Mouse (Mus musculus) forelimb bud, embryonic 11.5 days (tissue): ENCODE results near the gene Cmtm1.
"Not testable (repeated sequence)": the region's sequence is repeated elsewhere in the genome, so short reads cannot be mapped to it uniquely, and the experiment has no call there.

Experiments used
- DNase-seq: peaks from one replicate; pipeline ENCODE4 v3.0.0-alpha.2; 2012; ENCODE audit warnings: low read depth, low spot score

The Cmtm1 gene

DNA sequence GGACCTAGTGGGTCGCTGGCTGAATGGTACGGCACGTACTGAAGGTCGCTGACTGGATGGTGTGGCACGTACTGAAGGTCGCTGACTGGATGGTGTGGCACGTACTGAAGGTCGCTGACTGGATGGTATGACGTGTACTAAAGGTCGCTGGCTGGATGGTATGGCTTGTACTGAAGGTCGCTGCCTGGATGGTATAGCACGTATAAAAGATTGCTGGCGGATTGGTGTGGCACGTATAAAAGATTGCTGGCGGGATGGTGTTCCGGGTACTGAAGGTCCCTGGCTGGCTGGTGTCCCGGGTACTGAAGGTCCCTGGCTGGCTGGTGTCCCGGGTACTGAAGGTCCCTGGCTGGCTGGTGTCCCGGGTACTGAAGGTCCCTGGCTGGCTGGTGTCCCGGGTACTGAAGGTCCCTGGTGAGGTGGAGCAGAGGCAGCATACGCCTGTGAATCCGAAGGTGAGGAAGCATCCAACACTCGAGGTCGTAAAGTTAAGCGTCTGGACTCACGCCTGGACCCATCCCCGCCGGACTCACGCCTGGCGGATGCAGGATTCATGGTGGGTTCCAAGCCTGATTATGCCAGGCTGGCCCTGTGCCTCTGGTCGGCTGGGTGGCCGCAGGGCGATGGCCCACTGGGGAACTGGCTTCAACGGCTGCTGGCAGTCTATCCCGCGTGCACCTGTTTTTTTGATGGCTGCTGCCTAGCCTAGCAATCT lies at the start of gene Cmtm1, which contains the start of gene Gm45711:
Gene Cmtm1, minus strand, starts transcription at position 705 of the 715 bp plus-strand sequence.
Gene Gm45711, minus strand, starts transcription at position 641 of the 715 bp plus-strand sequence.
- not testable (repeated sequence) for DNase-seq

DNA sequence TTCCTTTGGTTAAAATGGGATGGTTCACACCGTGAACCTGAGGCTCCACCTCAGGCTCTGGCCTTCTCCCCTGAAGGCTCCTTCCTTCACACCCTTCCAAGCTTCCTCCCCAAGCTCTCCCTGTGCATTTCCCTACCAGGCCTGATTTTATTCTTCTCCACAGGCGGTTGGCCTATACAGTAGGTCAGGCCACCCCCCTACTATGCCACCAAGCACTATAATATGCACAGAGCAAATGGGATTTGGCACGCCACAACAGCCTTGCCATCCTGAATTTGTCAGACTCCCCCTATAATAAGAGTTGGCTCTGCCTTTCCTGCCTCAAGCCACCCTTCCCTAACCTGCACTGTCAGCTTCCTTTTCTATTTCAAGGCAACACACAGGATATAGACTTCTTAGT lies 48.7 kb upstream of the Cmtm1 start:
- no peak for DNase-seq

DNA sequence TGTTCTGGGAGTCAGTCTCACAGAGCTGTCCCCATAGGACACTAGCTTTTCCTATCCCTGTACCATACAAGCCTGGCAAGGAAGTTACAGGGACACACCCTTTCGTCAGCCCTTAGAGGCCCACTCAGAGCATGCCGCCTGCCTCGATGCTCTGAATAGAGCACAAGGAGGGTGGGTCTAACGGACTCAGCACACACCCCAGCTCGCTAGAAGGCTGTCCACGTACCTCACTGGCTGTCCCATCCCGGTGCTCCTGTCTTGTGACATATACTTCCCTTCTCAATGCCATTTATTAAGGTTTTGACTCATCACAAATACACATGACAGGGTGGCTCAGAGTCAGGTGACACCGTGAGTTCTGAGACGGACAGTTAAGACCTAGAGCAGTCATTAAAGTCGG lies 44.6 kb upstream of the Cmtm1 start:
- no peak for DNase-seq

DNA sequence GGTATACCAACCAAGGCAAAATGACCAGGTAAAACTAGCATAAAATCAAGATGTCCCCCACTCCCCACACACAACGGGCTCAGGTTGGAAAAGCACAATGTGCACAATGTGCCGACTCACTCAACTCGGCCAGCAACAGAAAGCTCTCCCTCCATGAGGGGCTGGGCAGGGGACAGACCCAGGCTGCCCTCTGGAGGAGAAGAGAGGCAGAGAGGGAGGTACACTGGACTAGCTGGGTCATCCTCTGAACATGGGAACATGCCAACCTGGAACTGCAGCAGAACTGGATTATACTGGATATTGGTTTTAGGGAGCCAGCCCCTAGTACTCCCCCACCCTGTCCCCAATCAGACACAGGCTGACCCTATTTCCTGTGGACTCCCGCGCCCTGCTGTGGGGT lies 43.2 kb upstream of the Cmtm1 start:
- no peak for DNase-seq

DNA sequence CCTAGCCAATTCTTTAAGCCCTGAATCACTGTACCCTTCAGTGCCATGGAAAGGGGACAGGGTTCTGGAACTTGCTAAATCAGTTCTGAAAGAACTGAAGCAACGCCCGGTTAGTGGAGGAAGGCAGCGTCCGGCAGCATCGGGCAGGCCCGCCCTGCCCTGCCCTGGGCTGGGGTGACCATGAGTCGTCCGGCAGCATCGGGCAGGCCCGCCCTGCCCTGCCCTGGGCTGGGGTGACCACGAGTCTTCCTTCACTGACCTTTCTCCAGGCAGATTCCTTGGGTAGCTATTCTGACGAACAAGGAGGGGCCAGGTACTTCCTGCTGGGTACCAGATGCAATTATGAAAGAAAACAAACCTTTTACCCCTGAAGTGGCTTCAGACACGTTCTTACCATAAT lies 40.1 kb upstream of the Cmtm1 start:
- DNase-seq = no peak

DNA sequence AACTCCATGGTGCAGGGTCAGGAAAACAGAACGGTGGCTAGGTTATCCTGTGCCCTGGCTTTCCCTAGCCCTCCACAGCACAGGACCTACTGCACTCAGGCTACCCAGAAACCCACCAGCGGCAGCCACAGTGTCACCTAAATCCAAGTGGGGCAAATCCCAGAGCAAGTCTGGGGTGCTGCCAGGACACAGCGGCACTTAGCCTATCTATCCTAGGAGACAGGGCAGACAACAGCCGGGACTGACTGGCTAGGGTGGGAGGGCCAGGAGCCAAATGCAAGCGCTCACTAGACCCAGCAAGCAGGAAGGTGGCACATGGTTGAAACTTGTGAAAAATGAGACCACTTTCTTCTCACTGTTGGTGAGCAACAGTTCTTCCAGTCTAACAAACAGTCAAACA lies 39.0 kb upstream of the Cmtm1 start:
- DNase-seq = no peak

DNA sequence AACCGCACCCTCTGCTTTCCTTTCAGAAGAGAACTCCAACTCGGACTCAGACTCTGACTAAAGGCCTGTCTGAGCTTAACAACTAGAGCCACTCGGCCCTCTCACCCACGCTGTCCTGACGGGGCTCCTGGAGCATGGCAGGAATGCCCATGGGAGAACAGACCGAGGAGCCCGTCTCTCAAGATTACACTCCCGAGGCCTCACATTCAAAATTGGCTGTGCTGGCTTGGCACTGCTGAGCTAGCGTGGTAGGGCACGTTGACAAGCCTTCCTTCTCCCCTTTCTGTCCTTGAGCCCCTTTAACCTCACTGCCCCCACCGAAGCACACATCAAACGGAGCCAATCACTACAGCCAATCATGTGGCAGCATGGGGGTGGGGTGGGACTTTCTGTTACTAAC lies 36.8 kb upstream of the Cmtm1 start:
- no peak for DNase-seq

DNA sequence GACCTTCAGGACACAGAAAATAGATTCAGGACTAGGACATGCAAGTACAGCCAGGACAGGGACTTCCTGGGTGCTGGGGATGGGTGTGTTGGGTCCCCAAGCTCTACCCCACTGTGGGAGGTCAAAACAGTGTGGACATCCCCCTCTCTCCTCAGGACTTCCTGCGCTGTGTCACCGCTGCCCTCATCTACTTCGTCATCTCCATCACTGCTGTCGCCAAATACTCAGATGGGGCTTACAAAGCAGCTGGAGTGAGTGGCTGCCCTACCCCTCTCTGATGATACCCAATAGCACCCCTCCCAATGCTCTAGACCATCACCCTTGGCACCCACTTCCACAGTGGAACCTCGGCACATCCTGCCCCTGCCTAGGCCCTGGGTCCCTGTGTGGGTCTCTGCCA lies 34.7 kb upstream of the Cmtm1 start:
- DNase-seq = no peak

DNA sequence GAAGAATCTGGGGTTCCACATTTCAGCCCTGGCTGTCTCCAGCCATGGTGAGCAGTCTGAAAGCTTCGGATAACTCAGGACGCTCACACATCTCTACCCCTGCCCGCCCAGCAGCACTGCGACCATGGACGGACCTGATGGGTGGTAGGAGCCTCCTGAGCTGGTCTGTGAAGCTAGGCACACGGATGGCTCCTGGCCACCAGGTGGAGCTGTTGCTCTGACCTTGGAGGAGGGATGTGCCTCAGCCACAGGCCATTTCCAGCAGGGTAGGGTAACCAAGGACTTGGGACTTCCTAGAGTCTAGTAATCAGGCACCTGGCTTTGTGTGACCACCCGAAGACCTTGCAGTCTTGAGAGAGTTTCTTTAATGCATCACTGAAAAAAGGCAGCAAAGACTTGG lies 34.0 kb upstream of the Cmtm1 start:
- DNase-seq = peak; percentile 89

DNA sequence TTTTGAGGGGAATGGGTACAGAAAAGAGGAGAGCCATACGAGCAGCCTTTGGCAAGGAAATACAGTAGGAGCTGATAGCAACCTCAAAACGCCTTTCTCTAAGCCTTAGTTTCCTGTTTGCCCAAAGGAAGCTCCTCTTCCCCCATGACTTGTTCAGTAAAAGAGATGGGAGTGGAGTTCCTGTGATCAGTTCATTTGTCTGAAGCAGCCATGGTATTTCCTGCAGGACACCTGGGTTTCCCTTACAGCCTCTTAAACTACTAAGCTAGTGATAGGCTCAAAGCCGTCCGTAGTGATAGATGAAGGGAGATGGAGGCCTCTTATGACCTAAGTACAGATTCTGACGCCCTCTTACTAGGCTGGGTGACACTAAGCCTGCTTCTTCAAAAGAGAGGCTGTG lies 32.5 kb upstream of the Cmtm1 start:
- no peak for DNase-seq

DNA sequence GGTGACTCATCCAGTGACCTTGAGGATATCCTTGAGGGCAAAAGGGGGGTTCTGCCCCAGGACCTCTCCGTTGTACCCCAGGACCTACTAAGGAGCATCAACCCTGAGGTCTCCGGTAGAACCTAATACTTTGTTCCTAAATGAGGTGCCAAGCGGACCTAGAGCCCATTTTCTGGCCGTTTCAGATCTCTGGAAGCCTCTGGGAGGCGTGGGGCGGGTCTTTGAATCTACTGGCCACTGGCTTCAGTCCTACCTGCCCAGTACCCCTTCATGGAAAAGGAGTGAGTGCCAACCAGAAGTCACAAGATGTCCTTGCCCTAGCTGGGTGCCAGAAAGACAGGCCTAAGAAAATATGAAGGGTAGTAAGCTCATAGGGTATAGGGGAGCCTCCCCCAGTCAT lies 31.7 kb upstream of the Cmtm1 start:
- DNase-seq = no peak

DNA sequence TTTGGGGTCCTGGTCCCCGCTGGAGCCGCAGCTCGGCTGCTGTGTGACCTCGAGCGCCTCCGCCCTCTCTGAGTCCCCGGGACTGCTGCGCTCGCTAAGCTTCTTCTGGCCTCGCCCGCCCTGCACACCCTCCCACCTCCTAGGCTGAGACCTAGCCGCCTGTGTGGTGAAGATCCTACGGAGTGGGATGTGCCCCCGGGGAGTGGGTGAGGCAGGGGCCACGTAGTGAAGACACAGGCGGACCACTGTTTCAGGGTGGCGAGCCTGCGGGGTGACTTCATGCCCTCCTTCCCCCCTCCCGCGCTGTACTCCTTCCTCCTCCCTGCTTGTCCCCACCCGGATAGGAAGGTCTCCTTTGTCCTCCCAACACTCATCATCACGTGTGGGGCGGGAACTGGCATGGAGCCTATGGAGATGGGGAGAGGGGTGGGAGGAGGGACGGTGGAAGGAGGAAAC lies 31.2 kb upstream of the Cmtm1 start:
- peak; percentile 66 for DNase-seq

DNA sequence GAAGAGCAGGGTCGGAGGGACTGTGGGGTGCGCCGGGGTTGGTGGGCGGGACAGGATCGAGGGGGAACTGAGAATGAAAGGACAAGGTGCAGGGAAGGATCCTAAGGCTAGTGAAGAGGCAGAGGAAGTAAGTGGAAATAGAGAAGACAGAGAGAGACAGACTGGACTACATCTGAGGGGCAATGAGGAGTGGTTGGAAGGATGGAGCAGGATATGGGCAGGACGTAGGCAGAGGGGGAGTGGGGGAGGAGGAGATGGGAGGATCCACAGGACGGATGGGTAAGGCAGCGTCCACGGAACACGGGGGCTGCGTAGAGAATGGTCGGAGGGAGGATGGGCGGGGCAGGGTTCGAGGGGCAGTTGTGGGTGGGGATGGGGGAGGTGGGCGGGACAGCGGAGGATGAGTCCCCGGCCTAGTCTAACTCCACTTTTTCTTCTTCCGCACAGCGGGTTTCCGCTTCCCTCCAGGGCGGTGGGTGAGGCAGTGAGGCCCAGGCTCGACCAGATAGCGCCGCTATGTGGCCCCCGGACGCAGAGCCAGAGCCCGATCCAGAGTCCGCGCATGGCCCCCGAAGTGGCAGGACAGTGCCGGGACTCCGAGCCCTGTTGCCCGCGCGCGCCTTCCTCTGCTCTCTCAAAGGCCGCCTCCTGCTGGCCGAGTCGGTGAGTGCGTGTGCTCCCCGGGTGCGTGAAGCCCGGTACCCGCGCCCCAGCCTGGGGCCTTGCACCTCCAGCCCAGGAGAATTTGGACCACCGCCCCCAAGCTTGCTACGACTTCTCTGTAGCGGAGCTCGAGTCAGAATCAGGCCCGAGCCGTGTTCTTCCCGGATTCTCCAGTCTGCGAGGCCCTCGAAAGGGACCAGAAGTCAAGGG lies 30.5 kb upstream of the Cmtm1 start:
- peak; percentile 69 for DNase-seq

DNA sequence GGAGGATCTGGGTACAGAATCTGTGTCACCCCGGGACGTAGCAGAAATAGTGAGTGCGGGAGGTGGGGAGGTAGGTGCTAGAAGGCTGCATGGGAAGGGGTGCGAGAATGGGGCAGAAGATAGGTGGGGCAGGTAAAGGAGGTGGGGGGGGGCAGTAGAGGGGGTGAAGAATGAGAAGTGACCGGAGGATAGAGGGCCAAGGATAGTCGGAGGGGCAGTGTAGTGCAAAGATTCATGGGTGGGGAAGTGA lies 30.0 kb upstream of the Cmtm1 start:
- no peak for DNase-seq

DNA sequence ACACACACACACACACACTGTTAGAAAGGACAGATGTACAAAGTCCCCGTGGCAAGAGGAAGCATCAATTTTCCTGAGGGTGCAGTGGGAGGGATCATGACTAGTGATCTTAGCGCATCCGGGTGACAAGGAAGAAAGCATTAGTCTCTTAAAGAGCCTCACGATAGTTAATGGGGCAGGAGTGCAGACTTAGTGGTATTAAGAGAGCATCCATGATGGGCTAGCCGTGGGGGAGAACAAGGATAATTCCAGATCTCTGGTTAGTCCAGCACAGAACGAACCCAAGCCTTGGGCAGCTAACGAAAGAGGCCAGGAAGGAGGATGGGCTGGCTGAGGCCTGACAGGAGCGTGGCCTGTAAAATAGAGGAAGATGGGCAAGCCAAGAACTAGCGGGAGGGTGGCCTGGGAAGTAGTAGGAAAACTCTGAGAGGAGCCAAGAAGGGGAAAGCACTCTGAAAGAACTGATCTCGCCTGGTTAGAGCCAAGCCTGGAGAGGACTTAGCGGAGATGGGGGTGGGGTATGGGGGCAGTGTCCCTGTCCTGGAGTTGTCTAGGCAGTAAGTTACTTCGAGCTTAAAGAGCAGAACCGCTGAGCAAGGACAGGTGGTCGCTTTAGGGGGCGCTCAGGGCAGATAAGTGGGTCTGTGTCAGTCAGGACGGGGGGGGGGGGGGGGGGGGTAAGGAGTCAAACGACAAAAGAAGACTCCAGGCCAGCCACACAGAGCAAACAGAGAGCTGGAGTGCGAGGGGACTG lies 29.5 kb upstream of the Cmtm1 start, which contains the start of gene Cmtm3:
Gene Cmtm3, plus strand, starts transcription at position 182 of the 754 bp plus-strand sequence.
- DNase-seq = no peak

DNA sequence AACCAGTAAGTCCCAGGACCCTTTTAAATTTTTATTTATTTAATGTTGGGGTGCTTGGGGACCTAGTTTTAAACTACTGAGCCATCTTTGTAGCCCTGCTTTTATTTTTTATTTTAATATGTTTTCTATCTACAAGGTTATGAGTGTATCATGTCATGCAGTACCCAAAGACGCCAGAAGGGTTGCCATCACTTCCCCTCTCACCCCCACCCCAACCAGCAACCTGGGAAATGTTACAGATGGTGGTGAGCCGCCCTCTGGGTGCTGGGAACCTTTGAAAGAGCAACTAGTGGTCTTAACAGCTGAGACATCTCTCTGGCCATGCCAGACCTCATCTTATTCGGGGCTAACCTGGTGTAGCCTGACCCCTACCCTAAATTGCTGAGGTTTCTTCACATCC lies 27.9 kb upstream of the Cmtm1 start:
- DNase-seq = no peak

DNA sequence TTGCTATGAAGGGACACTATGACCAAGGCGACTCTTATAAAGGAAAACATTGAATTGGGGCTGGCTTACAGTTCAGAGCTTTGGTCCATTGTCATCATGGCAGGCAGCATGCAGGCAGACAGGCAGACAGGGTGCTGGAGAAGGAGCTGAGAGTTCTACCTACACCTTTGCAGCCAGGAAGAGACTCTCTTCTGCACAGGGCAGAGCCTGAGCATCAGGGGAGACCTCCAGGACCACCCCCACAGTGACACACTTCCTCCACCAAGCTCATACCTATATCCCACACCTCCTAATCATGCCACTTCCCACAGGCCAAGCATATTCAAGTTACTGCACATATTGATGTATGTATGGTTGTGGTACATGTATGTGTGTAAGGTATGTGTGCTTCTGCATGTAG lies 26.9 kb upstream of the Cmtm1 start:
- no peak for DNase-seq

DNA sequence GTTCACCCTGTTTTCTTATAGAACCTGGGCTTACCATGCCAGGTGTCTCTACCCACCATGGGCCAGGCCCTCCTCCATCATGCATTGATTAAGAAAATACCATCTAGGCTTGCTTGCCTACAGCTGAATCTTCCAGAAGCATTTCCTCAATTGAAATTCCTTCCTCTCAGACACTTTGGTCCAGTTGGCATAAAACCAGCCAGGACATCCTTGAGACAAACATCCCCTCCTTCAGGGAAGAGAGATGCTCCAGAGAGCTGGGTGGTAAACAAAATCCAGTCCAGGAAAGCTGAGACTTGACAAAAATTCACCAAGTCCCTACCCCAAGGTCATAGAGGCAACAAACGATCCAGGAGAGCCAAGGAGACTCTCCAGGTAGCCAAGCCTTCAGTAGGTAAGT lies 24.3 kb upstream of the Cmtm1 start:
- no peak for DNase-seq

DNA sequence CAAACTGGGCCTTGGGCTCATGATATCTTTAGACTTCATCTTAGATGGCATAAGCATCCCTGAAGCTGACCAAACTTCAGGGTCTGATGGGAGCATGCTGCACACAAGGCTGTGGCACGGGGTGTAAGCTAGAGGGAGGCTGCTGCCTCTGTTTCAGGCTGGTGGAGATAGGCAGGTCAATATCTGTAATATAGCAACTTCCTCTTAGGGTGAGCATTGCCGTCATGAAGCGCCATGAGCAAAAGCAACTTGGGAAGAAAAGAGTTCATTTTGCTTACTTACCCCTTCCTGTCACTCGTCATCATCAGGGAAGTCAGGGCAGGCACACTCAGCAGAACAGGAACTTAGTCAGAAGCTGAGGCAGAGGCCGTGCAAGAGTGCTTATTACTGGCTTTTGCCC lies 23.8 kb upstream of the Cmtm1 start:
- DNase-seq = no peak

DNA sequence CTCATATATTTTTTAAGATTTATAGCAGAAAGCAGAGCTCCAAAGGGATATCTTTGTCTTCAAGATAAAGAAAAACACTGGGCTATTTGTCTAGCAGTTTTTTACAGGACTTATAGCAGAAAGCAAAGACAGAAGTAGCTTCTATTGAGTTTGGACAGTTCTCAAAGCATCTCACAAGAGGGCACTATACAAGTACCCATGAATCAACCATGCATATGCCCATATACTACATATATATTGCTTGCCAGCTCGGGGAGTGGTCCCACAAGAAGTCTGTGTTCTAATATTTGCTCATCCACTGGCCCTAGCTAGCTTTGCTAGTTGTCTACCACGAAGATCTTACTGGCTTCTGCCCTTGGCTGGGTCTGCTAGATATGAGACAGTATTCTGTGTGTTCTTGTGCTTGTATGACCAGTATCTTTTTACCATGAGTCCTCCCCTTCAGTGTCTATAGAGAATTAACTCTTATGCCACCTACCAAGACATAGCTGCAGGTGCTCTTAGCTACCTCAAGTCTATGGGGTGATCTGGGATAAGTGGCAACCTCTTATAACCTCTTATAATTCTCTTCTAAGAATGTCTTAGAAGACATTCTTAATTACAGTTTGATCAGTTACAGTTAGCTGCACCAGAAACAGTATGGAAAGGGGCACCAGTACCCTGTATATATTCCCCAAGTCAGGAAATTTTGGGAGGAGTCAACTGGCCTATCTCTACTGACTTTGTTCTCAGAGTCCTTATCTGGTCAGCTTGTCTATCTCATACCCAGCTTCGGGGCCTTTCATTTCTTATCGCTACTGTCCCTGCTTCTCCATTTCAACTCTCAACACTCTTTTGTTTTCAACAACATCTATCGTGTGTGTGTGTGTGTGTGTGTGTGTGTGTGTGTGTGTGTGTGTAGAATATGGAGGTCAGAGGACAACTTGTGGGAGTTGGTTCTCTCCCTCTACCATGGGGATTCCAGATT lies 23.0 kb upstream of the Cmtm1 start:
- no peak for DNase-seq

DNA sequence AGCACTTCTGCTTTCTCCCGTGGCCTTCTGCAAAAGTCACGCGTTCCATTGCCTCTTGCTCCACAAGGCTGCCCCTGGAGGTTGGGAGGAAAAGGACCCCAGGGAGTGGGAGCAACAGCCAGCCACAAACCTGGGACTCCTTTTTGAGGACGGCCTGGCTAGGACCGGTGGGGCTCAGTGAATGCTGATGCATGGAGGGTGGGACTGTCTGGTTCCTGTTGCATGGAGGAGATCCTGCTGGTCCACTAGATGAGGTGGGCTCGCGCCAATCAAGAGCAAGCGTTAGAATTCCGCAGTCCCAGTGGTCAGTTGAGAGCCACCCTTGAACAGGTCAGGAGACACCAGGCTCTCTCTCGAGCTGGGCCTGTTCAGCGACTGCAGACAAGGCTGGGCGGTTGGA lies 12.0 kb upstream of the Cmtm1 start, which contains the start of gene Cmtm2b:
Gene Cmtm2b, plus strand, starts transcription at position 301 of the 400 bp plus-strand sequence.
- DNase-seq = not testable (repeated sequence)
